10 mouse cellular contexts compared by ENCODE assay signal in genomic region chr5:34547410-34547809, GRCm38 (mm10). TPM values are rescaled to one million over a fixed set of nuclear protein-coding genes. Genes with fewer than 3 reads are reported as not detected.
DNase-seq lines count a peak whose midpoint lies in the region; ATAC-seq and TF ChIP-seq lines count a peak whose summit lies in the region.
"Had no signal": no experiment of that assay in that cellular context is flagged by ENCODE, and none has a peak within 500 bp of the region (broad histone marks: within the 10 kb centered on the region; RNA-seq: fewer than 3 reads in every experiment).

No protein-coding gene starts in this region.

- no peak for TF ChIP-seq POLR2A in thymus, adult 2 months (IDR thresholded peaks at IDR 0.05; ENCODE audit: control insufficient read depth, extremely low read depth, insufficient read depth, low read length, poor library complexity)

- H3K4me1 ChIP-seq in thymus, adult 2 months (replicated peaks; ENCODE audit: control insufficient read depth, insufficient read depth, low read length) = peaks cover 28% of the 10 kb centered on the region
- no peaks in the 10 kb centered on the region for H3K4me1 ChIP-seq in stomach, postnatal 0 days (replicated peaks; ENCODE audit: control insufficient read depth, insufficient read depth)

- H3K9ac ChIP-seq in stomach, postnatal 0 days (ENCODE audit: low read length) = no peak overlapping the region
- H3K9ac ChIP-seq: heart, embryonic 13.5 days had no signal

- TF ChIP-seq EP300 in stomach, postnatal 0 days (optimal IDR thresholded peaks at IDR 0.05) = no peak

- no peak overlapping the region for H3K4me3 ChIP-seq in thymus, adult 2 months (ENCODE audit: control insufficient read depth, insufficient read depth, low read length)
- no peak overlapping the region for H3K4me3 ChIP-seq in stomach, postnatal 0 days (ENCODE audit: low read depth, low read length)
- H3K4me3 ChIP-seq: heart, embryonic 13.5 days had no signal

- no peaks in the 10 kb centered on the region for H3K9me3 ChIP-seq in stomach, postnatal 0 days (ENCODE audit: control insufficient read depth, low read length)
- H3K9me3 ChIP-seq: heart, embryonic 13.5 days had no signal

- no peak for ATAC-seq in stomach, postnatal 0 days (ENCODE audit: low FRiP score, low TSS enrichment)
- ATAC-seq: Patski had no signal

- H3K4me2 ChIP-seq in stomach, postnatal 0 days (replicated peaks; ENCODE audit: low read depth) = no peak overlapping the region
- H3K4me2 ChIP-seq: heart, embryonic 13.5 days had no signal

- no peak overlapping the region for H3K27ac ChIP-seq in thymus, adult 2 months (ENCODE audit: control insufficient read depth, insufficient read depth, low read length)
- H3K27ac ChIP-seq in stomach, postnatal 0 days (replicated peaks) = no peak overlapping the region
- H3K27ac ChIP-seq: heart, embryonic 13.5 days had no signal

- no peaks in the 10 kb centered on the region for H3K36me3 ChIP-seq in thymus, adult 2 months (ENCODE audit: control insufficient read depth, insufficient read depth, low read length)
- peaks cover 4% of the 10 kb centered on the region; the same call in 1 of the 2 replicates for H3K36me3 ChIP-seq in stomach, postnatal 0 days (ENCODE audit: control insufficient read depth, insufficient read depth, low read length)

- TF ChIP-seq CTCF in thymus, adult 2 months (IDR thresholded peaks at IDR 0.05; ENCODE audit: borderline replicate concordance, control insufficient read depth, extremely low read depth, insufficient read depth, low read length, poor library complexity) = no peak
- peak; percentile 78 for TF ChIP-seq CTCF in stomach, postnatal 0 days (IDR thresholded peaks at IDR 0.05; ENCODE audit: low read depth)

- no peaks in the 10 kb centered on the region for H3K27me3 ChIP-seq in thymus, adult 2 months (ENCODE audit: control insufficient read depth, insufficient read depth, low read length)
- H3K27me3 ChIP-seq in stomach, postnatal 0 days (ENCODE audit: control insufficient read depth, insufficient read depth, low read length) = no peaks in the 10 kb centered on the region
- H3K27me3 ChIP-seq: heart, embryonic 13.5 days; Patski had no signal

- peak; percentile 39 to 40 for DNase-seq in cerebellum, postnatal 10 days
- no peak for DNase-seq in cerebellum, adult 9-11 months
- peak; percentile 58 for DNase-seq in thymus, adult 2 months
- DNase-seq in thymus, adult 18-20 months = no peak
- DNase-seq in kidney, postnatal 10 days = peak; percentile 54
- no peak for DNase-seq in stomach, postnatal 0 days (ENCODE audit: low spot score)
- no peak for DNase-seq in urinary bladder, adult 2 months (ENCODE audit: low spot score)
- no peak for DNase-seq in frontal cortex, postnatal 25 days (ENCODE audit: low spot score in 2 of 2)

RNA-seq across cellular contexts. Expression of gene Sh3bp2, which starts 21.8 kb away (rescaled TPM):
- polyA plus RNA-seq in thymus, adult 2 months (2012; rRNA removed) = 33.8 and 40.6 TPM in 2 replicates
- 4.2 and 4.9 TPM in 2 replicates for polyA plus RNA-seq in stomach, postnatal 0 days (2015; fragmentation: Nextera tagmentation; extraction: Ambion mirVana)
- polyA plus RNA-seq in urinary bladder, adult 2 months (2012; rRNA removed) = 7.5 and 7.8 TPM in 2 replicates

RNA-seq across cellular contexts. Expression of gene Add1, which starts 26.1 kb away (rescaled TPM):
- polyA plus RNA-seq in thymus, adult 2 months (2012; rRNA removed) = 219 and 224 TPM in 2 replicates
- 68.6 and 69.3 TPM in 2 replicates for polyA plus RNA-seq in stomach, postnatal 0 days (2015; fragmentation: Nextera tagmentation; extraction: Ambion mirVana)
- 232 and 250 TPM in 2 replicates for polyA plus RNA-seq in urinary bladder, adult 2 months (2012; rRNA removed)

RNA-seq across cellular contexts. Expression of gene Tnip2, which starts 33.6 kb away (rescaled TPM):
- 19.8 and 22.0 TPM in 2 replicates for polyA plus RNA-seq in thymus, adult 2 months (2012; rRNA removed)
- 16.2 and 17.7 TPM in 2 replicates for polyA plus RNA-seq in stomach, postnatal 0 days (2015; fragmentation: Nextera tagmentation; extraction: Ambion mirVana)
- polyA plus RNA-seq in urinary bladder, adult 2 months (2012; rRNA removed) = 39.9 and 43.9 TPM in 2 replicates

Comparison
In these comparisons a context has a peak if more than half of its experiments do, and no peak if none do; other contexts are left out.
1. DNase-seq: peak in cerebellum, postnatal 10 days (2 of 2), thymus, adult 2 months (single experiment) and kidney, postnatal 10 days (single experiment); none in cerebellum, adult 9-11 months (single experiment), thymus, adult 18-20 months (0 of 2), stomach, postnatal 0 days (single experiment), urinary bladder, adult 2 months (single experiment) and frontal cortex, postnatal 25 days (0 of 2).